Comparison of ENCODE assay signal across 8 mouse cellular contexts in genomic region chr12:11177408-11178394, GRCm38 (mm10). TPM values are rescaled to one million over a fixed set of nuclear protein-coding genes. Genes with fewer than 3 reads are reported as not detected.
DNase-seq lines count a peak whose midpoint lies in the region; ATAC-seq and TF ChIP-seq lines count a peak whose summit lies in the region.

No protein-coding gene starts in this region.

- H3K9me3 ChIP-seq in forebrain, embryonic 15.5 days, result no peaks in the 10 kb centered on the region
- H3K9me3 ChIP-seq in forebrain, embryonic 14.5 days (replicated peaks; ENCODE audit: control insufficient read depth, low read length), result no peaks in the 10 kb centered on the region
- no peaks in the 10 kb centered on the region for H3K9me3 ChIP-seq in kidney, embryonic 16.5 days (ENCODE audit: low read length)
- H3K9me3 ChIP-seq in stomach, postnatal 0 days (ENCODE audit: control insufficient read depth, low read length), result no peaks in the 10 kb centered on the region

- no peak overlapping the region for H3K4me3 ChIP-seq in forebrain, embryonic 15.5 days
- no peak overlapping the region for H3K4me3 ChIP-seq in forebrain, embryonic 14.5 days (ENCODE audit: low read depth, low read length)
- H3K4me3 ChIP-seq in kidney, embryonic 16.5 days (ENCODE audit: low read length), result no peak overlapping the region
- no peak overlapping the region for H3K4me3 ChIP-seq in stomach, postnatal 0 days (ENCODE audit: low read depth, low read length)
- no peak overlapping the region for H3K4me3 ChIP-seq in thymus, adult 2 months (ENCODE audit: control insufficient read depth, insufficient read depth, low read length)

- H3K27ac ChIP-seq in forebrain, embryonic 15.5 days (replicated peaks), result no peak overlapping the region
- no peak overlapping the region for H3K27ac ChIP-seq in forebrain, embryonic 14.5 days (ENCODE audit: low read depth, low read length)
- H3K27ac ChIP-seq in kidney, embryonic 16.5 days (ENCODE audit: low read length), result no peak overlapping the region
- H3K27ac ChIP-seq in stomach, postnatal 0 days (replicated peaks), result no peak overlapping the region
- no peak overlapping the region for H3K27ac ChIP-seq in thymus, adult 2 months (ENCODE audit: control insufficient read depth, insufficient read depth, low read length)

- H3K9ac ChIP-seq in forebrain, embryonic 15.5 days (replicated peaks), result no peak overlapping the region
- H3K9ac ChIP-seq in forebrain, embryonic 14.5 days (ENCODE audit: low read length), result no peak overlapping the region
- H3K9ac ChIP-seq in kidney, embryonic 16.5 days (replicated peaks; ENCODE audit: low read length), result no peak overlapping the region; the same call in 1 of the 2 replicates
- H3K9ac ChIP-seq in stomach, postnatal 0 days (ENCODE audit: low read length), result no peak overlapping the region

- TF ChIP-seq CTCF in stomach, postnatal 0 days (IDR thresholded peaks at IDR 0.05; ENCODE audit: low read depth), result peak; percentile 61
- TF ChIP-seq CTCF in thymus, adult 2 months (IDR thresholded peaks at IDR 0.05; ENCODE audit: borderline replicate concordance, control insufficient read depth, extremely low read depth, insufficient read depth, low read length, poor library complexity), result no peak

- no peak for TF ChIP-seq POLR2A in thymus, adult 2 months (IDR thresholded peaks at IDR 0.05; ENCODE audit: control insufficient read depth, extremely low read depth, insufficient read depth, low read length, poor library complexity)

- no peak for TF ChIP-seq EP300 in stomach, postnatal 0 days (optimal IDR thresholded peaks at IDR 0.05)

- H3K4me1 ChIP-seq in forebrain, embryonic 15.5 days, result 0 out of 2 replicates have a peak, but pooled peaks cover 8% of the 10 kb centered on the region
- H3K4me1 ChIP-seq in forebrain, embryonic 14.5 days (ENCODE audit: control insufficient read depth, insufficient read depth, low read length), result no peaks in the 10 kb centered on the region
- peaks cover 6% of the 10 kb centered on the region; the same call in 1 of the 2 replicates for H3K4me1 ChIP-seq in kidney, embryonic 16.5 days (ENCODE audit: insufficient read depth, low read length)
- no peaks in the 10 kb centered on the region for H3K4me1 ChIP-seq in stomach, postnatal 0 days (replicated peaks; ENCODE audit: control insufficient read depth, insufficient read depth)
- no peaks in the 10 kb centered on the region for H3K4me1 ChIP-seq in thymus, adult 2 months (replicated peaks; ENCODE audit: control insufficient read depth, insufficient read depth, low read length)

- H3K4me2 ChIP-seq in forebrain, embryonic 15.5 days (replicated peaks), result no peak overlapping the region
- no peak overlapping the region for H3K4me2 ChIP-seq in forebrain, embryonic 14.5 days (ENCODE audit: low read length)
- peak overlapping the region; percentile 46; the same call in 1 of the 2 replicates for H3K4me2 ChIP-seq in kidney, embryonic 16.5 days (replicated peaks; ENCODE audit: low read depth, low read length)
- H3K4me2 ChIP-seq in stomach, postnatal 0 days (replicated peaks; ENCODE audit: low read depth), result peak overlapping the region; percentile 36; the same call in 1 of the 2 replicates

- 55% methylated on average over 5 of the region's 5 CpGs for WGBS in forebrain, embryonic 15.5 days
- 62% methylated on average over 5 of the region's 5 CpGs for WGBS in forebrain, embryonic 14.5 days
- 22% methylated on average over 5 of the region's 5 CpGs for WGBS in kidney, embryonic 16.5 days
- 27% methylated on average over 5 of the region's 5 CpGs for WGBS in stomach, postnatal 0 days
- WGBS in thymus, adult 2 months, result 20% methylated on average over 5 of the region's 5 CpGs

- H3K27me3 ChIP-seq in forebrain, embryonic 15.5 days, result no peaks in the 10 kb centered on the region
- no peaks in the 10 kb centered on the region for H3K27me3 ChIP-seq in forebrain, embryonic 14.5 days (replicated peaks; ENCODE audit: control insufficient read depth, insufficient read depth, low read length)
- no peaks in the 10 kb centered on the region for H3K27me3 ChIP-seq in kidney, embryonic 16.5 days (ENCODE audit: insufficient read depth, low read length)
- H3K27me3 ChIP-seq in stomach, postnatal 0 days (ENCODE audit: control insufficient read depth, insufficient read depth, low read length), result no peaks in the 10 kb centered on the region
- H3K27me3 ChIP-seq in thymus, adult 2 months (ENCODE audit: control insufficient read depth, insufficient read depth, low read length), result no peaks in the 10 kb centered on the region

- H3K36me3 ChIP-seq in forebrain, embryonic 15.5 days, result no peaks in the 10 kb centered on the region
- H3K36me3 ChIP-seq in forebrain, embryonic 14.5 days (ENCODE audit: control insufficient read depth, insufficient read depth, low read length), result no peaks in the 10 kb centered on the region
- H3K36me3 ChIP-seq in kidney, embryonic 16.5 days (ENCODE audit: insufficient read depth, low read length), result no peaks in the 10 kb centered on the region
- H3K36me3 ChIP-seq in stomach, postnatal 0 days (ENCODE audit: control insufficient read depth, insufficient read depth, low read length), result no peaks in the 10 kb centered on the region
- H3K36me3 ChIP-seq in thymus, adult 2 months (ENCODE audit: control insufficient read depth, insufficient read depth, low read length), result no peaks in the 10 kb centered on the region

- peak; percentile 23; the same call in 1 of the 2 replicates for ATAC-seq in forebrain, embryonic 15.5 days (replicated peaks)
- no peak for ATAC-seq in forebrain, embryonic 14.5 days
- ATAC-seq in kidney, embryonic 16.5 days (ENCODE audit: low FRiP score, low TSS enrichment), result peak; percentile 33; the same call in 1 of the 2 replicates
- ATAC-seq in stomach, postnatal 0 days (ENCODE audit: low FRiP score, low TSS enrichment), result no peak

- no peak for DNase-seq in forebrain, embryonic 14.5 days (ENCODE audit: low spot score)
- no peak for DNase-seq in kidney, adult 8-10 months
- DNase-seq in retina, embryonic 14.5 days (ENCODE audit: low spot score), result peak; percentile 22
- no peak for DNase-seq in retina, postnatal 1 day
- DNase-seq in stomach, postnatal 0 days (ENCODE audit: low spot score), result no peak
- no peak for DNase-seq in thymus, adult 2 months

RNA-seq across cellular contexts. Expression of gene Kcns3, which starts 26.8 kb away (rescaled TPM):
- 0.28 and 0.39 TPM in 2 replicates for polyA plus RNA-seq in forebrain, embryonic 15.5 days (2015; fragmentation: Nextera tagmentation; extraction: Ambion mirVana)
- 0.36 and 0.63 TPM in 2 replicates for polyA plus RNA-seq in forebrain, embryonic 14.5 days (2014; fragmentation: Nextera tagmentation; extraction: Ambion mirVana)
- polyA plus RNA-seq in kidney, embryonic 16.5 days (2015; fragmentation: Nextera tagmentation; extraction: Ambion mirVana), result 8.3 and 9.8 TPM in 2 replicates
- 6.1 and 6.7 TPM in 2 replicates for polyA plus RNA-seq in stomach, postnatal 0 days (2015; fragmentation: Nextera tagmentation; extraction: Ambion mirVana)
- polyA plus RNA-seq in thymus, adult 2 months (2012; rRNA removed), result 0.28 and 0.36 TPM in 2 replicates

RNA-seq across cellular contexts. Expression of gene Msgn1, which starts 31.1 kb away (rescaled TPM):
- not detected in 2 replicates for polyA plus RNA-seq in forebrain, embryonic 15.5 days (2015; fragmentation: Nextera tagmentation; extraction: Ambion mirVana)
- polyA plus RNA-seq in forebrain, embryonic 14.5 days (2014; fragmentation: Nextera tagmentation; extraction: Ambion mirVana), result not detected in 2 replicates
- polyA plus RNA-seq in kidney, embryonic 16.5 days (2015; fragmentation: Nextera tagmentation; extraction: Ambion mirVana), result not detected in 2 replicates
- not detected in 2 replicates for polyA plus RNA-seq in stomach, postnatal 0 days (2015; fragmentation: Nextera tagmentation; extraction: Ambion mirVana)
- polyA plus RNA-seq in thymus, adult 2 months (2012; rRNA removed), result 0.27 and 0.34 TPM in 2 replicates

Comparison
In these comparisons a context has a peak if more than half of its experiments do, and no peak if none do; other contexts are left out.
1. ATAC-seq: peak in forebrain, embryonic 15.5 days (single experiment) and kidney, embryonic 16.5 days (single experiment); none in forebrain, embryonic 14.5 days (single experiment) and stomach, postnatal 0 days (single experiment).
2. H3K4me2 ChIP-seq: peak in kidney, embryonic 16.5 days (single experiment) and stomach, postnatal 0 days (single experiment); none in forebrain, embryonic 15.5 days (single experiment) and forebrain, embryonic 14.5 days (single experiment).